Mouse (Mus musculus): Measurements from ENCODE around the gene Pigg.
"Not testable (repeated sequence)": the region's sequence is repeated elsewhere in the genome, so short reads cannot be mapped to it uniquely, and the experiment has no call there.

Gene Pigg

DNA sequence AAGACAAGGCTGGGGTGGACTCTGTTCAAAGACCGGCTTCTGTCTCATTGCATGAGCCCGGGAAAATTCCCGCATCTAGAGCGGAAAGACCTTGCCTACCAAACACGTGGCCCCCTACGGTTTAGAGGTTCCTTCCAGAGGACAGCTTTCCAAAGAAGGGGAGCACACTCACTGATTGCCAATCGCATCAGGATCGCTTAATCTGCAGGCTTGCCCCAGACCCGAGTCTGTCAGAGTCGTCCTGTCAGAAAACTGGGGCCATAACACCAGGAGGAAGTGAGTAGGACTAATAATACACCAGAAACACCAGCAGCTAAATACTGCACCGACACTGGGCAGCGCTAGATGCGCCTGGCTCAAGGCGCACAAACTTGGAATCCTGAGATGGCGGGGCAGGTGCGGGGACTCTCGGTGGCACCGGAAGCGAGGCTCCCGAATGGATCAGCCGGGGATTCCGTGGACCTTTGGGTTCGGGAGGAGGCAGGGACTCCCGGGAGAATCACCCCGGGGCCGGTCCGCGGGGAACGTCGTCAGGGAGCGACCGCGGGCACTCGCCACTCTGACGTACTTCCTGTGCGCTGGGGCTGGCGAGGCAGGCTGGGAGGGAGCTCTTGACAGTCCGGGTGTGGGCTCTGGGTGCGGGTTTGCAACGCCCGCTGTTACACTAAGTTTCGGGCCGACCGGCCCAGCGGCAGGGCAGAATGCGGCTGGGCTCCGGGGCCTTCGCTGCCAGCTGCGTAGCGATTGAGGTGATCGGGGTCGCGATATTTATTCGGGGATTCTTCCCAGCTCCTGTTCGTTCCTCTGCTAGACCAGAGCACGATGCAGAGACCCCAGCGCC is at the start of gene Pigg:
Gene Pigg (plus strand): TSS at position 386 of the 841 bp plus-strand sequence.
- peak; percentile 81 to 84 for DNase-seq

DNA sequence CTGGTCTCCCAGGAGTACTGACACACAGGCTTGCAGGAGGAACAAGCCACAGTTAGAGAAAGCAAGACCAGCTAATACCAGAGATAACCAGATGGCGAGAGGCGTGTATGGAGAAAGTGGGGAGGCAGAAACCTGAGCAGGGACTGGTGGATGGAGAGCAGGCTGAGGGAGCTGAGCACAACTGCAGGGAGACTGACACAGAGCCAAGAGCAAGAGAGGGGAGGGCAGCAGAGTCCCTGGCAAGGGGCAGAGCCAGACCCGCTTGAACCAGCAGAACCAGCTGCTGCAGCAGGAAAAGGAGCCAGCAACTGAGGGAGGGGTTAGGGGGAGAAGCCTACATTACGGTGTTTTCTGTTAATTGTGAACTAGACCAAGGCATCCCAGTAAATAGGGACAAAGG is 49.7 kb upstream of the Pigg start:
- DNase-seq: no peak

DNA sequence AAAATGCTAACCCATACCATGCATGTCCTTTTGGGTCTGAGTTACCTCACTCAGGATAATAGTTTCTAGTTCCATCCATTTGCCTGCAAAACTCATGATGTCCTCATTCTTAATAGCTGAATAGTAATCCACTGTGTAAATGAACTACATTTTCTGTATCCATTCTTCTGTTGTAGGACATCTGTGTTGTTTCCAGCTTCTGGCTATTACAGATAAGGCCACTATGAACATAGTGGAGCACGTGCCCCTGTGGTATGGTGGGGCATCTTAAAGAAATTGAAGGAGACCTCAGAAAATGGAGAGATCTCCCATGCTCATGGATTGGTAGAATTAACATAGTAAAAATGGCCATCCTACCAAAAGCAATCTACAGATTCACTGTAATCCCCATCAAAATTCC is 48.6 kb upstream of the Pigg start:
- not testable (repeated sequence) for DNase-seq

DNA sequence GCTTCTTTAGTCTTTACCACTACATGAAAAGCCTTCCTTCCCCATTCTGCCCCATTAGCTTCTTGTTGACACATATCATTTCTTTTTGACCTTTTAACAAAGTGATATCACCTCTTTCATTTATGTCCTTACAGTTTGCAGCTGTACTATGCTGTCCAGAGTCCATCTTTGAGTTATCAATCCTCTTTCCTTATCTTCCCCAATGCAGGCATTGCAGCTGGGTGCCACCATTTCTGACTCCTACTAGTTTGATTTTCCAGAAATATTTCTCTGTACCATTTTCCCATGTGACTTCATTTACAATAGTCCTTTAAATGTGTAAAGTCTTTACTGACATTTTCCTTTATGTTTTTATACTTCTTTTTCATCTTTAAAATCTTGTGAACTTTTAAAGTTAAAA is 45.4 kb upstream of the Pigg start:
- no peak for DNase-seq

DNA sequence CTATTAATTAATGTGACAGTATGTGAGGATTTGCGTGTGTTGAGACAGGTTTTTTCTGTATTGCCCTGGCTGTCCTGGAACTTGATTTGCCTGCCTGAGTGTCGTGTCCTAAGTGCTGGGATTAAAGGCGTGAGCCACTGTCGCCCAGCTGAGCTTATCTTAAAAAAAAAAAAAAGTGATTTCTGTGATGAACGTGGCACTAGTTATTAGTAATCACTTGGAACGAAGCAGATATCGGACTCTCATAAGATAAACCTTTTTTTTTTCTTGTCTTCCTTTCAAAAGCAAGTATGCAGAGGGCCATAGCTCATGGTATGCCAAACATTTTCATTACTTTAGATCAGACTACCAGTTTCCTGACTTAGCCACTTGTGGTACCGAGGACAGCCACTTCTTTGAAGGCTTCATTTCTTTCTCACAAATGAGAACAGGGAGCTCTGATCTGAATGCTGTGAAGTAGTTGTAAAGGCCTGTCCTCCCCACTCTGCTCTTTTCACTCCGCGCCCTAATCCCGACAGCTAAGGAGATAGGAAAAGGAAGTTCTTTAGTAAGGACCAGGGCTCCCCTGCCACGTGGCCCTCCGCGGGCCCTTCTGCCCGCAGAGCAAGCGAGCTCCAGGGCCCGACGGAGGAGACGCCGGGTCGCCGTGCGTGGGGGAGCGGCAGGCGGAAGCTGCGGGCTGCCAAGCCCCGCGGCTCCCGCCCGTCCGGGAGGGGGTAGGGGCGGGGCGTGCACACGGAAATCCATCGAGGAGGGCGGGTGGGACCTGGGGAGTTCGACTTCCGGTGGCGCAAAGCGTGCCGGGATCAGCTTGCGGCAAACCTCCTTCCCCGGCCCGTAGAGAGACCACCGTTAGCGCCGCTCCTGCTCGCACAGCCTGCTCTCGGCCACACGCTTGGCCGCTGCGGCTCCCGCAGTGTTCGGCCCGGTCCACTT is 44.0 kb upstream of the Pigg start, which contains the start of gene Dr1:
Gene Dr1 (plus strand): TSS at position 771 of the 936 bp plus-strand sequence.
- peak; percentile 88 to 91 for DNase-seq

DNA sequence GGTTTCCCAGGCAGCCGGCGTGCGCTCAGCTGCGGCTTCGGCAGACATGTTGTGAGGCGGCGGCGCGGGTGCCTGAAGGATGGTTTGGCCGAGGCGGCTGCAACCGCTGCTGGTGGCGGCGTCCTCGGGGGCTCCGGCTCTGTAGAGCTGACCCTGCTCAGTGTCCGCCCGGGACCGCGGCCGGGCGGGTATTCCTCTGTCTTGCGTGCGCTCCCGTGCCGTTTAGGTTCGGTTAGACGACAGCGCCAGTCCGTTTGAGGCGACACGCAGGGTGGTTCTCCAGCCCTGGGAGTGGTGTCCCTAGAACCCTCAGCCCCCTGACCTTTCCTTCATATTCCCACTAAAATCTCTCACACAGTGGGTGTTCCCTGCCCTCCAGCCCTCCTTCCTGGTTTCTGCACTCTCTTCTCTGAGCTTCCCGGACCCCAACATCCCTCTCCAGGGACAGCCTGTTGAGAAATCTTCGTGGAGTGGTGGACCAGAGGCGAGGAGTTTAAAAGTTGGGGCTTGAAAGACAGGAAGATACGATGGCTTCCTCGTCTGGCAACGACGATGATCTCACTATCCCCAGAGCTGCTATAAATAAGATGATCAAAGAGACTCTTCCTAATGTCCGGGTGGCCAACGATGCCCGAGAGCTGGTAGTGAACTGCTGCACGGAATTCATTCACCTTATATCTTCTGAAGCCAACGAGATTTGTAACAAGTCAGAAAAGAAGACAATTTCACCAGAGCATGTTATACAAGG is 43.2 kb upstream of the Pigg start:
- DNase-seq: no peak

DNA sequence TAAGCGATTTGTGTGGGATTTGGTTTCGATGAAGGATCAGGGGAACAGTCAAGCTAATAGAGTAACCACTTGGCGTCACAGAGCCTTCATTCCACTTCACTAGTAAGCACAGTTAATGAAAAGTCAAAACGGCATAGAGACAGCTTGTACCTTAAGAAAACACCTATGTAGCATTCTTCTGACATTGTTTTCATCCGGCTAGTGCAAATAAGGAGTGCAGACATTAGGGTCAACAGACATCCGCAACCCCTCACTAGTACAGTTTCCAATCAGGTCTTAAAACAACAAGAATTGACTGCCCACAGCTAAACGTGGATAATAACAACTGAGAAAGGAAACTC is 42.6 kb upstream of the Pigg start:
- no peak for DNase-seq

DNA sequence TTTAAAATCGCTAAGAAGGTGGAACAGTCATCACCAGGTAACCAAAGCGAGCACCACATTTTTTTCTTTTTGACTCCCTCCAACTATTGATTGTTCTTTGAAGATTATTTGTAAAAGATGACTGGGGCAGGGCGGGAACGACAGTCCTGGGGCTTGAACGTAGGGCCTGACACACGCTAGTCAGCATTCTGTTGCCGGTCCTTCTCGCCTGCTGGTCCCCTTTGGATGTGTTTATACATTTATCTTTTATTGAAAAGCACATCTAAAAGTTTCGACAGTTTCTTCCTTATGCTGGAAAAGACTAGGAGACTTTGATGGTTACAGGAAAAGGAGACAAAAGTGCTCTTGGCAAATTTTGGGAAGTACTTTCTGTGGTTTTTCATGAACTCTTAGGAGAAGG is 42.0 kb upstream of the Pigg start:
- DNase-seq: no peak

DNA sequence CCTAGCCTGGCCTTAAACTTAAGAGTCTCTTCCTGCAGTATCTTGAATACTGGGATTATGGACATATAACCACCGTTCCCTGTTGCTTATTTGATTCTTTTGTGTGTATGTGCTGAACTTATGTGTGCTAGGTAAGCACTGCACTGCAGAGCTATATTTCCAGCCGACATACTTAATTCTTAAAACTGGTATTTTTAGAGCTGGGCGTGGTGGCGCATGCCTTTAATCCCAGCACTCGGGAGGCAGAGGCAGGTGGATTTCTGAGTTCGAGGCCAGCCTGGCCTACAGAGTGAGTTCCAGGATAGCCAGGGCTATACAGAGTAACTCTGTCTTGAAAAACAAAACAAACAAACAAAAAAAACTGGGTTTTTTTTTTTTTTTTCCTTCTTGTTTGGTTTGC is 41.1 kb upstream of the Pigg start:
- not testable (repeated sequence) for DNase-seq

DNA sequence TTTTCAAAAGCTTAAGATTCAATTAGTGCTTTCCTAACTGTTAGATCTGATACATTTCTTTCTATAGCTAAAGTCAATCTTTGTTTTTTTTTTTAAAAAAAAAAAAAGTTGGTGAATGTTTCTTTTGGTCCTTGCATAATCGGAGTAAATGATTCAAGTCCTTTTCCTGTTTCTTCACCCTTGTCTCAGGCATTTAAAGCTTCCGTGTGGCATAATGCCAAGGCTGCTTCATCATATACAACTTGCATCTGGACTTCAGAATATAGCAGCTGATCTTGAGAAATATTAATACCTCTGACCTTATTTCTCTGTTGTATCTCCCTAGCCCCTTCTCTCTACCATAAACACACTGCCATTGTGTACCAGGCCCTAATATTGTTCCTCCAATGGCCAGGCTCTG is 25.5 kb upstream of the Pigg start:
- no peak for DNase-seq

DNA sequence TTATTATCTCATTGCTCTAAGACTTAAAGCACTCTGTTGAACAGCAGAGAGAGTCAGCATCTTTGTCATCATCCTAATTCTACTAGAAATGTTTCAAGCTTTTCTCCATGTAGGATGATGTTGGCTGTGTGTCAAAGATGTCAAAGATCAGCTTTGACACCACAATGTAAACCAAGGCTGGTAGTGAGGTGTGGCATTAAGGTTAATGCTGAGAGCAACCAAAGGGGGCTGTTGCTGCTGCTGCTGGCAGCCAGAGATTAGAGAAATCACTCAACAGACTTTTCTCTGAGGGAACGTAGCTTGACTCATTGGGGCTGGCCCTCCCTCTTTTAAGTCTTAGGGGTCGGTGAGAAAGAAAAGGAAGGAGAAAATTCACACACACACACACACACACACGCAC is 10.8 kb upstream of the Pigg start:
- no peak for DNase-seq

DNA sequence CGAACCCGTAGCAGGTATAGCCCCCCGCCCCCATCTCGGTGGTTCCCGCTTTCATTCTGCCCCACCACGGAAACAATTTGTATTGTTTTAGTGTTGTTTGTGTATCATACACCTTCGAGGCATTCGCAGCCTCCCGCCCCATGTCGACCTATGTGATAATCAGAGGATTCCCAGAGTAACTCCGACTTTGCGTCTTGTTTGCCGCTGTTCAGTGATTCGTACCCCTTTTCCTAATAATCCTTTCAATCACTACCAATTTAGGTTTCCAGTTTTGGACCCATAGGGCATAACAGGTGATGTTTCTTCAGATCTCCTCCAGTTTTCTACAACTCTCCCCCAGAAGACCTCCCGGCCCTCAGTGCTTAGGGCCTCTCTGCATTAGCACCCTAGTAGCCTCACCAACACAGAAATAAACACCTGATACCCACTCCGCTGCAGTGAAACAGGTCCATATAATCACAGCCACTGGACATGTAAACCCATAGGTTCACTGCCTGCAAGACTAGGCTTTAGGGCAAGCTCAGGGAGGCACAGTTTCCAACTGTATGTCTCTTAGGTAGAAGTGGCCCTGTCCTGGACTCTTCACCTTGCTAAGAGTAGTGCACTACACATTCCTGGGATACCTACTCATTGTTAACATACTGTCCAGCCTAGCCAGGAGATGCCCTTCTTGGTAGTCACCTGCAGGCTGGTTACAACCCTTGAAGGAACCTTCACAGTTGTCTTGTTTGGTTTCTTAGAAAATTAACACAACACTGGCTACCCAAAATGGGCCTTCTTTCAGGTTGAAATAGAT is 854 bp downstream of the Pigg start:
- DNase-seq: no peak

DNA sequence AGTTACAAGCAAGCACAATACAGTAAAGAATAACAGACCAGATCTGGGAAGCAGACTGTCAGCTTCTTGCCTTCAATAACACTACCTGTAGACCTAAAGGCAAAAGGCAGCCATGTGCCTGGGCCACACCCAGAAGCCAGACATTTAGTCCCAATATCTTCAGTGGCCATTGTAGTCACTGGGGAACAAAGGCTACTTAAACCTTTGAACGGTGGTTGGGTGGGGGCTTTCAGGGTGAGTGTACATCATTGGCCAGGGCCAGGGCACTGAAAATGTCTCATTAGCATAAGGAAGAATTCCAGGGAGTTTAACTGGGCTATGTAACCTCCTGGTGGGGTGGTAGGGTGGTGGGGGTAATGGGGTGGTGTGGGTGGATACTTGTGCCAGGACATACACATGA is 18.6 kb downstream of the Pigg start:
- no peak for DNase-seq

DNA sequence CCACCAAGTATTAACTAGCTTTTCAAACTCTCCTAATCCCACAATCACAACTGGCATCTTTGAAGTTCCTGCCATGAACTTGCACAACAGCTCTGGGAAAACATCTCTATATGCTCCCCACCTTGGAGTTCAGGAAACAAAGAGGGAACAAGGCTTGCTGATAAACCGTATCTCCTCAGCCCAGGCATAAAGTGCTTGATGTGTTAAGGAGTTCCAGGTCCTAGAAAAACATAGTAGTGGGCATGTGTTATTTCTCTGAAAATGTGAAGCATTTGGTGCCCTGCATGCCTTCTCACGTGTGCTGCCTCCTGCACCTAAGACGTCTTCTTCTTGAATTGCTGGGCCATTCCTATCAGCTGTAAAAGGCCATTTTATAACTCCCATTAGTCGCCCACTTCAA is 25.0 kb downstream of the Pigg start:
- DNase-seq: no peak

DNA sequence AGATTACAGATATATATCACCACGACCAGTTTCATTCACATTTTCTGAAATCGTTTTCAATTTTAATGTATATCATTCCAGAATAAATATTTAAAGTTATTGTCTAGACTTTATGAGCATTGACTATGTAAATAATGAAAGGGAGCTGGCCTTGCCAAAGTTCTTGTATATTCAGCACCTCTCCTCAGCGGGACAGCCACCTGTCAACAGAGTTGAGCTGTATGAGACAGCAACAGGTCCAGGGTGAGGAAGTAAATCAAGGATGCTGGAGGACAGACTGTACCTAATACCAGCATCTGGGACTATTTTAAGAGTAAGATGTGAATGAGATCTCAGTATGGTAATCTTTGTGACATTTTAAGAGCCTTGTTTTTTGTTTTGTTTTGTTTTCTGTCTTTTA is 25.6 kb downstream of the Pigg start:
- no peak for DNase-seq

DNA sequence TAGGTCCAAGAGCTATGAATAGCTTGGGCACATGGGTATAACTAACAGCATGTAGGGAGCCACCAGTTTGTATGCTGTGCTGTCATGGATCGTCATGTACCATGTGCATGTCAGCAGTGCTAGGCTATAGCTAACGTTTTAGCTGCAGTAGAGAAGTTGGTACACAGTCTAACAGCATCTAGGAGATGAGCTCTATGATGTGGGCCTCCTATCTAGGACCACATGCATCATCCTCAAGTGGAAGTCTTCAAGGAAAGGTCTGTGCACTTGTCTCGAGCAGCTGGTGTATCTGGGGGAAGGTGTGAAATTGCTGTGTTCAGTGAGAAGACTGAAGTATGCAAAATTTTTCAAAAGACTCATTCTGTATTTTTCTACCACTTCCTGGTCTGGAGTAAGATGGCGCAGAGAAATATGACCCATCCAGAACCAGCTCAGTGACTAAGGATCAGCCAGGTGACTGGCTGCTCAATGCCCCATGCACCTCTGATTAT is 31.3 kb downstream of the Pigg start:
- no peak for DNase-seq

DNA sequence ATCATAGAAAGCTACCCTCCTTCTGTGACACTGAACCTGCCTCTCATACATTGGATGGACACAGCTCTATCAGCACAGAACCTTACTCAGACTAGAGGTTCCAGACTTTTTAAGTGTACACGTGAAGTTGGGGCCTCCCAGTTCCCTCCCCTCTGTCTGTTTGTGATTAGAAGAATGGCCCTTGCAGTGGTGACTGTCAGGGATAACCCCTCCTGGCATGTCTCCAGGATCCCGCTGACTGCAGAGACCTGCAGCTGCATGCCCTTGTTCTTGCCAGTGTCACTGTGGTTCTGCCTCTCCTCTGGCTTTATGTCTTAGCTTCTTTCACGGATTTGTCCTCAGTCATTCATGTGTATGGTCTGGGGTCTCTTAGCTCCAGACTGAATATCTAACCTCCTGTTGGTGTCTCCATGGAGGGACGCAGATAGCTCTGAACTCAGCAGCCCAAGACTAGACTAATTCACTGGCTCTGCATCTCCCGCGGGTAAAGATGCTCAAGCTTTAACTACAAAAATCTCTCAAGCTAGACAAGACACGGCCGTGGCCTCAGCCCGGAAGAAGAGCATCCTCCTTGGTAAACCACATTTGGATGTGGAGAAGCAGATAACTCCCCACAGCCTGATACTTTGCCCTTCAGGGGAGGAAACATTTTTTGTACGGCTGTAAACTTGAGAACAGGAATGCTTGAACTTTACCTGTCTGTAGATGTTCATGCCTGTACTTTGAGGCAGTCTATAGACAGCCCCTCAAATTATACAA is 33.1 kb downstream of the Pigg start:
- DNase-seq: no peak

DNA sequence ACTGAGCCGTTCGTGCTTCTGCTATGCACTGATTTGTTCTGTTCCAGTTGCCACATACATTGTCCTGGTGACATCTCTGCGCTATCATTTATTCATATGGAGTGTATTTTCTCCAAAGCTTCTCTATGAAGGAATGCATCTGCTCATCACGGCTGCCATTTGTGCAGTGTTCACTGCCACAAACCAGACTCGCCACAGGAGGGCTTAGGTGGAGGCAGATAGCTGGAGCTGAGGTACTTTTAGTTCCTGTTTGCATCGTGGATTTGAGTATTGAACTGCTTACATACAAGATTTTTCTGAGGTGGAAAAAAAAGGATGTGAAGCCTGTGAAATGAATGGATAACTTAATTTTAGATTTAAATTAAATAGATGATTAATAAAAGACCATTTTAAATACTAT is 35.4 kb downstream of the Pigg start:
- no peak for DNase-seq

DNA sequence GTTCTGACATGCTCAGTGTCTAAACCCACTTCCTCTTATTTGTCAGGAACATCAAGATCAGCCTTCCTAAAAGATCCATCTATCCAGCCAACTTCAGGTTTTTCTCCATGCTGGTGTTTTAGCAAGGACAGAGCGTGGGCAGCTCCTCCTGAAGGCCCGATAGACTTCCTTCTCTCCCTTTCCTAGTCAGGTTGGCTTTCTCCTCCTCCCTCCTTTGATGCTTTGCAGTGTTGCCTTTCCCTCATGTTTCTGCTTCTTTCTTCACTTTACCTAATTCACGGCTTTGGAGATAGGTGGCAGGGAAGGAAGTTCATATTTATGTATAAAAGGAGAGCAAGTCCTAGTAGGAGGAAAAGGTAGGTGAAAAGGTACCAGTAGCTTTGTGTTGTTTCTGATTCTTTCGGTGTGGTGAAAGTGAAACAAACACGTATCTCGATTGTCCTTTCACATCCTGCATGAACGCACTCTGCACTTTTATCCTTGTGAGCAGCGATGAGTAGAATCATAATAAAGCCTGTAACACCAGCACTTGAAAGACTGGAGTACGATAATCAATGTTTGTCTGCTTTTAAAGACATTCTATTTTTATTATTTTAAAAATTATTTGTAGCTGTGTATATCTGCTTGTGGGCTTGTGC is 37.2 kb downstream of the Pigg start:
- DNase-seq: no peak

DNA sequence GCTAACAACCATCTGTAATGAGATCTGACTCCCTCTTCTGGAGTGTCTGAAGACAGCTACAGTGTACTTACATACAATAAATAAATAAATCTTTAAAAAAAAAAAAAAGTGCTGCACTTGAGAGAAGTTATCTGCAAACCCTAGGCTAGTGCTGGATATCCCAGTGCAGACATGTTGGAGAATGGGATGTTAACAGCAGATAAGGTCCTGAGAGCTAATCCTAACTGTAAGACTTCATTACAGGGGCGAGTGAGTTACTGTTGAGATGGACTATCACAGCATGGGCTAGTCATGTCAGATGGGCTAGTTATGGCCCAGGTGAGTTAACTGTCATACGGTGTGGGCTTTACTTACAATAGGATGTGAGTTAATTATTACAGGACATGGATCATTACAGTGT is 41.6 kb downstream of the Pigg start:
- no peak for DNase-seq

DNA sequence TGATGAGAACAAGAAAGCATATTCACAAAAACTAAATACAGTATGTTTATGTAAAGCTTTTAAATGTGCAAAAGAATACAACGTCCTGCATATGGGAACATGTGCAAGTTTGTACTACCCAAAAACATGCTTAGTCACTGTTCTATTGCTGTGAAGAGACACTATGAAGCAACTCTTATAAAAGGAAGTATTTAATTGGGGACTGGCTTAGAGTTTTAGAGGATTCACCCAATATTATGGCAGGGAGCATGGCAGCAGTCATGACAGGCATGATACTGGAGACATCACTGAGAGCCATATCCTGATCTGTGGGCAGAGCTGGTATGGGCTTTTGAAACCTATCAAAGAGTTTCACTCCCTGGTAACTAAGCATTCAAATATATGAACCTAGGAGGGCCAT is 45.5 kb downstream of the Pigg start:
- DNase-seq: no peak

All from thymus, postnatal 36 days (tissue).